Mouse (Mus musculus) heart, postnatal 0 days (tissue): ENCODE results near the gene Armh3. TPM values are rescaled to one million over a fixed set of nuclear protein-coding genes. Genes with fewer than 3 reads are reported as not detected.

Experiments
- ATAC-seq: fragments of 200-750 bp; cut with Nextera tagmentation; 2 replicates; pipeline ENCODE4 v1.8.0; 2017; ENCODE audit warnings: low read depth, moderate number of reproducible peaks, moderate library complexity; ENCODE audit not compliant: insufficient read depth
- DNase-seq: peaks from one replicate; pipeline ENCODE4 v3.0.0-alpha.2; 2016; ENCODE audit warnings: low spot score
- H3K27ac ChIP-seq: fragments of 300-500 bp; sonication (generic); 2 replicates; pipeline ENCODE4 v1.5.1; 2014; ENCODE audit warnings: low read depth, mild to moderate bottlenecking
- H3K27me3 ChIP-seq: fragments of 300-500 bp; sonication (generic); 2 replicates; pipeline ENCODE4 v1.6.1; 2014; ENCODE audit warnings: low read length, mixed read lengths; ENCODE audit not compliant: control insufficient read depth, insufficient read depth
- H3K36me3 ChIP-seq: fragments of 300-500 bp; sonication (generic); replicated peaks from 2 replicates; pipeline ENCODE4 v1.6.1; 2014; ENCODE audit warnings: low read length, mixed read lengths; ENCODE audit not compliant: control insufficient read depth, insufficient read depth
- H3K4me1 ChIP-seq: fragments of 300-500 bp; sonication (generic); 2 replicates; pipeline ENCODE4 v1.6.1; 2014; ENCODE audit warnings: antibody characterized with exemption; ENCODE audit not compliant: control insufficient read depth, insufficient read depth
- H3K4me2 ChIP-seq: fragments of 300-500 bp; sonication (generic); 2 replicates; pipeline ENCODE4 v1.6.1; 2014; ENCODE audit warnings: low read depth, mild to moderate bottlenecking, low read length, moderate library complexity
- H3K4me3 ChIP-seq: fragments of 300-500 bp; sonication (generic); 2 replicates; pipeline ENCODE4 v1.5.1; 2014; ENCODE audit warnings: low read depth, low read length
- H3K9ac ChIP-seq: fragments of 300-500 bp; sonication (generic); replicated peaks from 2 replicates; pipeline ENCODE4 v1.6.1; 2014; ENCODE audit warnings: low read depth, low read length, mixed read lengths
- H3K9me3 ChIP-seq: fragments of 300-500 bp; sonication (generic); replicated peaks from 2 replicates; pipeline ENCODE4 v1.6.1; 2016; ENCODE audit warnings: low read length; ENCODE audit not compliant: control insufficient read depth
- CTCF ChIP-seq: IDR thresholded peaks from 2 replicates; pipeline ENCODE4 v1.5.1; 2016; ENCODE audit warnings: antibody characterized with exemption, control low read depth, low read depth
- EP300 ChIP-seq: IDR thresholded peaks from 2 replicates; pipeline ENCODE4 v1.6.1; 2016; ENCODE audit warnings: antibody characterized with exemption, low read depth
- WGBS: fragments of 180-500 bp; shearing (Covaris S2); extraction: QIAGEN DNeasy Blood & Tissue Kit; methylation state at CpG from one replicate; pipeline ENCODE4 v1.1.7; 2014; 5-methylcytosine and 5-hydroxymethylcytosine counted together
- polyA plus RNA-seq: library from polyadenylated mRNA; unstranded; fragments of >200 nt; fragmentation: Nextera tagmentation; extraction: Ambion mirVana; gene quantifications from 2 replicates; pipeline ENCODE4 v1.2.1, GENCODE M21; 2015
- total RNA-seq: library from RNA; depleted of rRNA; stranded (reverse); fragments of >200 nt; gene quantifications from 2 replicates; pipeline ENCODE4 v1.2.3, GENCODE M21; 2014; ENCODE audit warnings: low replicate concordance

The Armh3 gene
- total and polyA plus RNA-seq, 2 experiments from 2014 or later, result 11.1 to 11.4 TPM

DNA sequence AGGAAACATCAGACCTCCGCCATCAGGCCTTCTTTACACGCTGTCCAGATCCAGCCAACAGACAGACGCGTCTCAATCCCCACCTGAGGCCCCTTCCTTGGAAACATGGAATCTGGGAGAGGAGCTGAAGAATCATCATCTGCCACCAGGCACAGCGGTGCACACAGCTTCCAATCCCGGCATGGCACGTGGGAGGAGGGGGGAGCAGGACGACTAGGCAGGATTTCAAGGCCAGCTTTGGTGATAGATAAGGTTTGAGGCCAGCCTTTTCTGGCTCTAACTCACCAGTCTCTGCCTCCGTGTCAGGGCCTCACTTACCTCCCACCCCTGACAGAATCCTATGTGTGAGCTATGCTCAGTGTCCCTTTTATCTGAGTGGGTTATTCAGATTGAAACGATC is 162.8 kb downstream of the Armh3 start:
- Histone ChIP-seq H3K9ac (no peak overlapping the region), H3K36me3 (no peaks in the 10 kb centered on the region), H3K27me3 (no peaks in the 10 kb centered on the region), H3K4me3 (no peak overlapping the region), H3K9me3 (no peaks in the 10 kb centered on the region), H3K4me1 (peaks cover 21% of the 10 kb centered on the region), H3K4me2 (no peak overlapping the region), H3K27ac (peak overlapping the region; percentile 46; the same call in 1 of the 2 replicates)
- DNase-seq (no peak), ATAC-seq (peak; percentile 79)
- TF ChIP-seq EP300 (no peak), CTCF (no peak)
- WGBS, result 55% methylated on average over 10 of the region's 10 CpGs

DNA sequence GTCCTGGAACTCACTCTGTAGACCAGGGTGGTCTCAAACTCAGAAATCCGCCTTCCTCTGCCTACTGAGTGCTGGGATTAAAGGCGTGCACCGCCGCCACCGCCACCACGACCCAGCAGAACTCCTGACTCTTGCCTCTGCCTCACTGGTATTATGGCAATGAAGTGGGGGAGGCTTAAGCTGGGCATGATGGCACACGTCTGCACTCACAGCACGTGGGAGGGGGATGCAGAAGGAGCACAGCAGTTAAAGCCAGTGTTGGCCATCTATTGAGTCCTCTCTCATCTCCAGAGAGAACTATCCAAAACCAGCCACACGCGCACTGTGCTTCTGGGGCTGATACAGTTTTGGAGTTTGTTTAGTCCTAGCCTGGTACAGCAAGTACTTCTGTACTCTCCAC is 164.6 kb downstream of the Armh3 start:
- no peak overlapping the region for H3K4me2 ChIP-seq
- no peak for ATAC-seq
- no peak for DNase-seq
- 91% methylated on average over 10 of the region's 10 CpGs for WGBS
- H3K9me3 ChIP-seq, result no peaks in the 10 kb centered on the region
- H3K27me3 ChIP-seq, result no peaks in the 10 kb centered on the region
- peaks cover 21% of the 10 kb centered on the region for H3K4me1 ChIP-seq
- H3K4me3 ChIP-seq, result no peak overlapping the region
- no peak overlapping the region for H3K9ac ChIP-seq
- H3K36me3 ChIP-seq, result no peaks in the 10 kb centered on the region
- H3K27ac ChIP-seq, result no peak overlapping the region
- TF ChIP-seq EP300 (no peak), CTCF (no peak)

DNA sequence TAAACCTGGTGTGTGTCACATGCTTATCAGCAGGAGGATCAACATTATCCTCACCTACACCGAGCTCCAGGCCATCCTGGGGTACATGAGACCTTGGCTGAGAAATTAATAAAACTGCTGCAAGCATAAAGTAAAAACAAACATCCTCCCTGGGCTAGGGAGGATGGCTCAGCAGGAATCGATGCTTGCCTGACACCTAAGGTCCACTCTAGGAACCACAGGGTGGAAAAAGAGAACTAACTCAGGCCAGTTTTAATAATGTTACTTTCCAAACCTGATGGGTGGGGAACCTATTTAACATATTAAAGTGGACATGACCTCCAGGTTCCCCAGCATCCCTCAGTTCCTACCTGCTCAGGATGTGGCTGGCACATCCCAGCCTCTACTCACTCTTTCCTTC is 167.6 kb downstream of the Armh3 start:
- Histone ChIP-seq H3K4me2 (no peak overlapping the region), H3K4me1 (peaks cover 34% of the 10 kb centered on the region), H3K9me3 (no peaks in the 10 kb centered on the region), H3K27me3 (no peaks in the 10 kb centered on the region), H3K4me3 (no peak overlapping the region), H3K36me3 (no peaks in the 10 kb centered on the region), H3K27ac (no peak overlapping the region), H3K9ac (no peak overlapping the region)
- ATAC-seq, result no peak
- WGBS, result 52% methylated on average over 2 of the region's 2 CpGs
- no peak for DNase-seq
- TF ChIP-seq CTCF, result peak; percentile 28
- no peak for TF ChIP-seq EP300

DNA sequence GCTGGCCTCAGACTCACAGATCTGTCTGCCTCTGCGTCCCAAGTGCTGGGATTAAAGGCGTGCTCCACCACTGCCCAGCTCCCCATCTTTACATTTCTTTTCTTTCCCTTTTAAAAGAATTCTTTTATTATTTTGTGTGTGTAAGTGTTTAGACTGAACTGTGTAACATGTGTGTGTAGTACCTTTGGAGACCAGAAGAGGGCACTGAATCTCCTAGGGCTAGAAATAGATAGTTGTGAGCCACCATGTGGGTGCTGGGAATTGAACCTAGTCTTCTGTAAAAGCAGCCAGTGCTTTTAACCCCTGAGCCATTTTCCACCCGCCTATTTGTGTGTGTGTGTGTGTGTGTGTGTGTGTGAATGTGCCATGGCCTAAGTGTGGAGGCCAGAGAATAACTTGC is 170.6 kb downstream of the Armh3 start:
- WGBS, result 95% methylated on average over 3 of the region's 3 CpGs
- no peak for ATAC-seq
- no peaks in the 10 kb centered on the region for H3K9me3 ChIP-seq
- H3K27me3 ChIP-seq, result no peaks in the 10 kb centered on the region
- DNase-seq, result no peak
- no peak overlapping the region for H3K9ac ChIP-seq
- TF ChIP-seq EP300, result no peak
- peak; percentile 18 for TF ChIP-seq CTCF
- H3K4me3 ChIP-seq, result no peak overlapping the region
- H3K36me3 ChIP-seq, result no peaks in the 10 kb centered on the region
- no peak overlapping the region for H3K4me2 ChIP-seq
- peak overlapping the region; percentile 82 for H3K27ac ChIP-seq
- H3K4me1 ChIP-seq, result peaks cover 44% of the 10 kb centered on the region

- H3K36me3 ChIP-seq, result no peaks in the 10 kb centered on the region
- no peak overlapping the region for H3K4me2 ChIP-seq
- peak; percentile 65 for DNase-seq
- no peaks in the 10 kb centered on the region for H3K27me3 ChIP-seq
- no peak overlapping the region for H3K4me3 ChIP-seq
- ATAC-seq, result peak; percentile 25; the same call in 1 of the 2 replicates
- H3K9ac ChIP-seq, result no peak overlapping the region
- H3K27ac ChIP-seq, result peak overlapping the region; percentile 82
- WGBS, result 39% methylated on average over 5 of the region's 5 CpGs
- no peaks in the 10 kb centered on the region for H3K9me3 ChIP-seq
- H3K4me1 ChIP-seq, result peaks cover 43% of the 10 kb centered on the region
- TF ChIP-seq CTCF, result no peak
Observed at GRCm38 (mm10) chr19:45827125-45827524, 171.2 kb downstream of the Armh3 start.

DNA sequence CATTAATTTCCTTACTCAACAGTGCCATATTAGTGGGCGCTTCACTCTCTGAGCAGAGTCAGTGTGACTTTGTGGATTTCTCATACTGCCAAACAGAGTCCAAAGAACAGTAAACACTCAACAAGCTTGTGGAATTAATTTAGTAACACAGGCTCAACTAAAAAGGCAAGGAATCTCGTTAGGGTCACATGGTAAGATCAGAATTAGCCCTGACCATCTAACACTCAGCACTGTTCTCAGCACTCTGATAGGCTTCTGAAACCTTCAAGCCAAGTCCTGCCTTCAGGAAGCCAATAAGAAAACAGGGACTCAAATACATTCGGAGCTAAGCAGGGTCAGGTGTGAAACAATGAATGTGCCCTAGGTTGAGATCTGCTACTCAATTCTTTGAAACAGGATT is 172.1 kb downstream of the Armh3 start:
- H3K27ac ChIP-seq, result peak overlapping the region; percentile 82
- no peak overlapping the region for H3K4me2 ChIP-seq
- ATAC-seq (peak; percentile 86), DNase-seq (peak; percentile 41)
- no peaks in the 10 kb centered on the region for H3K36me3 ChIP-seq
- TF ChIP-seq CTCF (no peak), EP300 (no peak)
- 34% methylated on average over 3 of the region's 3 CpGs for WGBS
- H3K9me3 ChIP-seq, result no peaks in the 10 kb centered on the region
- H3K9ac ChIP-seq, result peak overlapping the region; percentile 20; the same call in 1 of the 2 replicates
- H3K4me1 ChIP-seq, result peaks cover 46% of the 10 kb centered on the region
- H3K27me3 ChIP-seq, result no peaks in the 10 kb centered on the region
- H3K4me3 ChIP-seq, result no peak overlapping the region
